In genomic region chr15:99653291-99653690, GRCm38 (mm10) we compare ENCODE assay signal across 8 mouse cellular contexts. TPM values are rescaled to one million over a fixed set of nuclear protein-coding genes. Genes with fewer than 3 reads are reported as not detected.
DNase-seq lines count a peak whose midpoint lies in the region; ATAC-seq and TF ChIP-seq lines count a peak whose summit lies in the region.
"Had no signal": no experiment of that assay in that cellular context is flagged by ENCODE, and none has a peak within 500 bp of the region (broad histone marks: within the 10 kb centered on the region; RNA-seq: fewer than 3 reads in every experiment).

No protein-coding gene starts in this region.

- WGBS in forebrain, embryonic 12.5 days: 8% methylated on average over 8 of the region's 8 CpGs
- 7% methylated on average over 8 of the region's 8 CpGs for WGBS in limb, embryonic 14.5 days
- 14% methylated on average over 8 of the region's 8 CpGs for WGBS in stomach, postnatal 0 days

- peaks cover 58% of the 10 kb centered on the region for H3K4me1 ChIP-seq in megakaryocyte, embryonic 14.5 days
- peaks cover 51% of the 10 kb centered on the region for H3K4me1 ChIP-seq in forebrain, embryonic 12.5 days
- H3K4me1 ChIP-seq in limb, embryonic 14.5 days (ENCODE audit: control insufficient read depth, insufficient read depth, low read length): peaks cover 17% of the 10 kb centered on the region
- peaks cover 2% of the 10 kb centered on the region; the same call in 1 of the 2 replicates for H3K4me1 ChIP-seq in stomach, postnatal 0 days (replicated peaks; ENCODE audit: control insufficient read depth, insufficient read depth)

- H3K27me3 ChIP-seq in megakaryocyte, embryonic 14.5 days (replicated peaks): peaks cover 51% of the 10 kb centered on the region
- H3K27me3 ChIP-seq in forebrain, embryonic 12.5 days: peaks cover 50% of the 10 kb centered on the region
- peaks cover 22% of the 10 kb centered on the region; the same call in 1 of the 2 replicates for H3K27me3 ChIP-seq in limb, embryonic 14.5 days (ENCODE audit: control insufficient read depth, insufficient read depth, low read length)
- H3K27me3 ChIP-seq in stomach, postnatal 0 days (ENCODE audit: control insufficient read depth, insufficient read depth, low read length): no peaks in the 10 kb centered on the region

- H3K36me3 ChIP-seq in megakaryocyte, embryonic 14.5 days (replicated peaks; ENCODE audit: low read length): no peaks in the 10 kb centered on the region
- H3K36me3 ChIP-seq in forebrain, embryonic 12.5 days (replicated peaks): no peaks in the 10 kb centered on the region
- no peaks in the 10 kb centered on the region for H3K36me3 ChIP-seq in limb, embryonic 14.5 days (ENCODE audit: control insufficient read depth, insufficient read depth, low read length)
- no peaks in the 10 kb centered on the region for H3K36me3 ChIP-seq in stomach, postnatal 0 days (ENCODE audit: control insufficient read depth, insufficient read depth, low read length)

- no peak overlapping the region for H3K27ac ChIP-seq in forebrain, embryonic 12.5 days
- no peak overlapping the region for H3K27ac ChIP-seq in limb, embryonic 14.5 days (replicated peaks; ENCODE audit: low read depth, low read length)
- H3K27ac ChIP-seq in stomach, postnatal 0 days (replicated peaks): no peak overlapping the region

- peak; percentile 58 for TF ChIP-seq CTCF in stomach, postnatal 0 days (IDR thresholded peaks at IDR 0.05; ENCODE audit: low read depth)

- H3K4me3 ChIP-seq in megakaryocyte, embryonic 14.5 days (replicated peaks): peak overlapping the region; percentile 73
- H3K4me3 ChIP-seq in forebrain, embryonic 12.5 days (replicated peaks): peak overlapping the region; percentile 26; the same call in 1 of the 2 replicates
- peak overlapping the region; percentile 16; the same call in 1 of the 2 replicates for H3K4me3 ChIP-seq in limb, embryonic 14.5 days (replicated peaks; ENCODE audit: low read length)
- no peak overlapping the region for H3K4me3 ChIP-seq in stomach, postnatal 0 days (ENCODE audit: low read depth, low read length)

- H3K9me3 ChIP-seq in megakaryocyte, embryonic 14.5 days: peaks cover under 1% of the 10 kb centered on the region
- no peaks in the 10 kb centered on the region for H3K9me3 ChIP-seq in forebrain, embryonic 12.5 days
- H3K9me3 ChIP-seq in limb, embryonic 14.5 days (ENCODE audit: control insufficient read depth, low read length): no peaks in the 10 kb centered on the region
- H3K9me3 ChIP-seq in stomach, postnatal 0 days (ENCODE audit: control insufficient read depth, low read length): no peaks in the 10 kb centered on the region

- TF ChIP-seq EP300 in stomach, postnatal 0 days (optimal IDR thresholded peaks at IDR 0.05): no peak

- no peak for DNase-seq in limb, embryonic 14.5 days (ENCODE audit: low spot score)
- peak; percentile 38 for DNase-seq in stomach, postnatal 0 days (ENCODE audit: low spot score)
- DNase-seq in urinary bladder, postnatal 10 days (ENCODE audit: low spot score): no peak

- H3K9ac ChIP-seq in forebrain, embryonic 12.5 days: peak overlapping the region; percentile 21; the same call in 1 of the 2 replicates
- peak overlapping the region; percentile 21; the same call in 1 of the 2 replicates for H3K9ac ChIP-seq in limb, embryonic 14.5 days (ENCODE audit: low read depth, low read length, severe bottlenecking)
- no peak overlapping the region for H3K9ac ChIP-seq in stomach, postnatal 0 days (ENCODE audit: low read length)

- peak overlapping the region; percentile 43 for H3K4me2 ChIP-seq in forebrain, embryonic 12.5 days
- peak overlapping the region; percentile 40 for H3K4me2 ChIP-seq in limb, embryonic 14.5 days (replicated peaks; ENCODE audit: low read depth, low read length, severe bottlenecking)
- peak overlapping the region; percentile 31 for H3K4me2 ChIP-seq in stomach, postnatal 0 days (replicated peaks; ENCODE audit: low read depth)

- ATAC-seq in megakaryocyte, adult 5-6 weeks (ENCODE audit: poor library complexity, severe bottlenecking): no peak
- ATAC-seq in forebrain, embryonic 12.5 days (ENCODE audit: low FRiP score): no peak
- ATAC-seq in limb, embryonic 14.5 days (ENCODE audit: low FRiP score, low read depth): no peak
- ATAC-seq in stomach, postnatal 0 days (ENCODE audit: low FRiP score, low TSS enrichment): no peak
- no peak for ATAC-seq in megakaryocyte progenitor cell, adult 5-6 weeks (replicated peaks; ENCODE audit: poor library complexity)

- no peak for TF ChIP-seq POLR2A in limb, embryonic 14.5 days (IDR thresholded peaks at IDR 0.05; ENCODE audit: borderline replicate concordance, extremely low read depth, insufficient read depth, insufficient read length)

RNA-seq across cellular contexts. Expression of gene Racgap1, which starts 1.8 kb away (rescaled TPM):
- polyA plus RNA-seq in megakaryocyte, embryonic 14.5 days (2012; ENCODE audit: insufficient read depth, low replicate concordance): 3.6 and 7.7 TPM in 2 replicates
- 136 and 140 TPM in 2 replicates for total RNA-seq in megakaryocyte, adult 5-6 weeks (2015)
- 184 and 201 TPM in 2 replicates for total RNA-seq in megakaryocyte, adult 5-6 weeks (2017)
- 230 and 251 TPM in 2 replicates for polyA plus RNA-seq in forebrain, embryonic 12.5 days (2016; fragmentation: Nextera tagmentation; extraction: Ambion mirVana)
- polyA plus RNA-seq in limb, embryonic 14.5 days (2012; rRNA removed): 102 and 107 TPM in 2 replicates
- polyA plus RNA-seq in limb, embryonic 14.5 days (2014; fragmentation: Nextera tagmentation; extraction: Ambion mirVana): 82.1 and 92.4 TPM in 2 replicates
- polyA plus RNA-seq in stomach, postnatal 0 days (2015; fragmentation: Nextera tagmentation; extraction: Ambion mirVana): 29.8 and 35.9 TPM in 2 replicates
- total RNA-seq in megakaryocyte progenitor cell, adult 5-6 weeks (2015): 61.7 and 69.9 TPM in 2 replicates
- 69.1 and 69.4 TPM in 2 replicates for total RNA-seq in megakaryocyte progenitor cell, adult 5-6 weeks (2017)

RNA-seq across cellular contexts. Expression of gene Asic1, which starts 16.9 kb away (rescaled TPM):
- not detected in 2 replicates for polyA plus RNA-seq in megakaryocyte, embryonic 14.5 days (2012; ENCODE audit: insufficient read depth, low replicate concordance)
- total RNA-seq in megakaryocyte, adult 5-6 weeks (2015): 0.05 TPM in 1 of 2 replicates, not detected in the other
- 0.11 TPM in 1 of 2 replicates, not detected in the other for total RNA-seq in megakaryocyte, adult 5-6 weeks (2017)
- 14.7 and 18.2 TPM in 2 replicates for polyA plus RNA-seq in forebrain, embryonic 12.5 days (2016; fragmentation: Nextera tagmentation; extraction: Ambion mirVana)
- 3.4 TPM in 2 replicates for polyA plus RNA-seq in limb, embryonic 14.5 days (2012; rRNA removed)
- polyA plus RNA-seq in limb, embryonic 14.5 days (2014; fragmentation: Nextera tagmentation; extraction: Ambion mirVana): 1.4 and 1.9 TPM in 2 replicates
- polyA plus RNA-seq in stomach, postnatal 0 days (2015; fragmentation: Nextera tagmentation; extraction: Ambion mirVana): 1.0 and 1.2 TPM in 2 replicates
- total RNA-seq in megakaryocyte progenitor cell, adult 5-6 weeks (2015): not detected in 2 replicates
- total RNA-seq in megakaryocyte progenitor cell, adult 5-6 weeks (2017): not detected in 2 replicates
- polyA plus RNA-seq: erythroblast, embryonic 14.5 days had no signal

RNA-seq across cellular contexts. Expression of gene Smarcd1, which starts 48.6 kb away (rescaled TPM):
- polyA plus RNA-seq in megakaryocyte, embryonic 14.5 days (2012; ENCODE audit: insufficient read depth, low replicate concordance): 20.3 and 45.0 TPM in 2 replicates
- 12.0 and 12.4 TPM in 2 replicates for total RNA-seq in megakaryocyte, adult 5-6 weeks (2015)
- total RNA-seq in megakaryocyte, adult 5-6 weeks (2017): 9.3 and 16.1 TPM in 2 replicates
- 135 and 138 TPM in 2 replicates for polyA plus RNA-seq in forebrain, embryonic 12.5 days (2016; fragmentation: Nextera tagmentation; extraction: Ambion mirVana)
- 77.1 and 93.5 TPM in 2 replicates for polyA plus RNA-seq in limb, embryonic 14.5 days (2012; rRNA removed)
- polyA plus RNA-seq in limb, embryonic 14.5 days (2014; fragmentation: Nextera tagmentation; extraction: Ambion mirVana): 41.9 and 49.2 TPM in 2 replicates
- 10.9 and 11.6 TPM in 2 replicates for polyA plus RNA-seq in stomach, postnatal 0 days (2015; fragmentation: Nextera tagmentation; extraction: Ambion mirVana)
- 22.8 and 24.1 TPM in 2 replicates for total RNA-seq in megakaryocyte progenitor cell, adult 5-6 weeks (2015)
- 11.6 and 17.3 TPM in 2 replicates for total RNA-seq in megakaryocyte progenitor cell, adult 5-6 weeks (2017)

RNA-seq across cellular contexts. Expression of gene Gm17349, which starts 52.0 kb away (rescaled TPM):
- 17.1 TPM in 1 of 2 replicates, not detected in the other for polyA plus RNA-seq in megakaryocyte, embryonic 14.5 days (2012; ENCODE audit: insufficient read depth, low replicate concordance)
- not detected in 2 replicates for total RNA-seq in megakaryocyte, adult 5-6 weeks (2015)
- not detected in 2 replicates for total RNA-seq in megakaryocyte, adult 5-6 weeks (2017)
- polyA plus RNA-seq in forebrain, embryonic 12.5 days (2016; fragmentation: Nextera tagmentation; extraction: Ambion mirVana): not detected in 2 replicates
- 0.63 TPM in 1 of 2 replicates, not detected in the other for polyA plus RNA-seq in limb, embryonic 14.5 days (2012; rRNA removed)
- polyA plus RNA-seq in limb, embryonic 14.5 days (2014; fragmentation: Nextera tagmentation; extraction: Ambion mirVana): not detected in 2 replicates
- 1.0 and 2.5 TPM in 2 replicates for polyA plus RNA-seq in stomach, postnatal 0 days (2015; fragmentation: Nextera tagmentation; extraction: Ambion mirVana)
- total RNA-seq in megakaryocyte progenitor cell, adult 5-6 weeks (2015): not detected in 2 replicates
- not detected in 2 replicates for total RNA-seq in megakaryocyte progenitor cell, adult 5-6 weeks (2017)

RNA-seq across cellular contexts. Expression of gene Aqp6, which starts 52.1 kb away (rescaled TPM):
- polyA plus RNA-seq in megakaryocyte, embryonic 14.5 days (2012; ENCODE audit: insufficient read depth, low replicate concordance): not detected in 2 replicates
- total RNA-seq in megakaryocyte, adult 5-6 weeks (2015): not detected in 2 replicates
- not detected in 2 replicates for total RNA-seq in megakaryocyte, adult 5-6 weeks (2017)
- not detected in 2 replicates for polyA plus RNA-seq in forebrain, embryonic 12.5 days (2016; fragmentation: Nextera tagmentation; extraction: Ambion mirVana)
- 0.03 TPM in 1 of 2 replicates, not detected in the other for polyA plus RNA-seq in limb, embryonic 14.5 days (2012; rRNA removed)
- polyA plus RNA-seq in limb, embryonic 14.5 days (2014; fragmentation: Nextera tagmentation; extraction: Ambion mirVana): not detected in 2 replicates
- not detected in 2 replicates for polyA plus RNA-seq in stomach, postnatal 0 days (2015; fragmentation: Nextera tagmentation; extraction: Ambion mirVana)
- not detected in 2 replicates for total RNA-seq in megakaryocyte progenitor cell, adult 5-6 weeks (2015)
- total RNA-seq in megakaryocyte progenitor cell, adult 5-6 weeks (2017): not detected in 2 replicates
- polyA plus RNA-seq: erythroblast, embryonic 14.5 days had no signal
